Mouse (Mus musculus): ENCODE measurements around the gene Gm498. TPM values are rescaled to one million over a fixed set of nuclear protein-coding genes. Genes with fewer than 3 reads are reported as not detected.

Gene Gm498
- polyA plus RNA-seq, 1 experiment, result not detected

GRCm38 (mm10) chr7:143938647-143939046 lies 72.0 kb downstream of the Gm498 start:
- no peak for TF ChIP-seq CTCF (IDR thresholded peaks at IDR 0.05; ENCODE audit: extremely low read depth, insufficient read depth, low read length)
- H3K4me1 ChIP-seq (ENCODE audit: control insufficient read depth, insufficient read depth, low read length), result no peaks in the 10 kb centered on the region
- H3K4me3 ChIP-seq (ENCODE audit: insufficient read depth, low read length), result no peak overlapping the region
- no peak overlapping the region for H3K27ac ChIP-seq (ENCODE audit: insufficient read depth, low read length)

- TF ChIP-seq CTCF (IDR thresholded peaks at IDR 0.05; ENCODE audit: extremely low read depth, insufficient read depth, low read length) (no peak), POLR2A (IDR thresholded peaks at IDR 0.05; ENCODE audit: extremely low read depth, insufficient read depth, low read length) (no peak)
- Histone ChIP-seq H3K27ac (ENCODE audit: insufficient read depth, low read length) (no peak overlapping the region), H3K4me3 (ENCODE audit: insufficient read depth, low read length) (no peak overlapping the region)
Measured at GRCm38 (mm10) chr7:143939476-143939875, 72.8 kb downstream of the Gm498 start.

GRCm38 (mm10) chr7:143942941-143943691 lies 76.5 kb downstream of the Gm498 start:
- Histone ChIP-seq H3K4me1 (ENCODE audit: control insufficient read depth, insufficient read depth, low read length) (no peaks in the 10 kb centered on the region), H3K4me3 (ENCODE audit: insufficient read depth, low read length) (no peak overlapping the region), H3K27ac (ENCODE audit: insufficient read depth, low read length) (no peak overlapping the region)
- no peak for TF ChIP-seq CTCF (IDR thresholded peaks at IDR 0.05; ENCODE audit: extremely low read depth, insufficient read depth, low read length)
- TF ChIP-seq POLR2A (IDR thresholded peaks at IDR 0.05; ENCODE audit: extremely low read depth, insufficient read depth, low read length), result no peak

More at GRCm38 (mm10) chr7:143939476-143939875, 72.8 kb downstream of the Gm498 start:
- H3K4me1 ChIP-seq (ENCODE audit: control insufficient read depth, insufficient read depth, low read length), result no peaks in the 10 kb centered on the region

- no peak overlapping the region for H3K27ac ChIP-seq (ENCODE audit: insufficient read depth, low read length)
- TF ChIP-seq POLR2A (IDR thresholded peaks at IDR 0.05; ENCODE audit: extremely low read depth, insufficient read depth, low read length) (no peak), CTCF (IDR thresholded peaks at IDR 0.05; ENCODE audit: extremely low read depth, insufficient read depth, low read length) (no peak)
- H3K4me1 ChIP-seq (ENCODE audit: control insufficient read depth, insufficient read depth, low read length), result no peaks in the 10 kb centered on the region
- H3K4me3 ChIP-seq (ENCODE audit: insufficient read depth, low read length), result no peak overlapping the region
Measured at GRCm38 (mm10) chr7:143944421-143944980, 77.9 kb downstream of the Gm498 start.

Other genes starting within 250 kb of the Gm498 start
- gene Tnfrsf26, start 238.1 kb upstream of the Gm498 start, polyA plus RNA-seq (2012; rRNA removed), result 0.08 and 0.10 TPM in 2 replicates
- 2.0 and 2.9 TPM in 2 replicates for gene Tnfrsf22, start 217.2 kb upstream of the Gm498 start, polyA plus RNA-seq (2012; rRNA removed)
- 2.5 and 3.0 TPM in 2 replicates for gene Tnfrsf23, start 181.0 kb upstream of the Gm498 start, polyA plus RNA-seq (2012; rRNA removed)
- gene Osbpl5, start 109.9 kb upstream of the Gm498 start, polyA plus RNA-seq (2012; rRNA removed), result 37.4 and 39.1 TPM in 2 replicates
- not detected in 2 replicates for gene Mrgprg, start 99.8 kb upstream of the Gm498 start, polyA plus RNA-seq (2012; rRNA removed)
- 5.3 and 5.7 TPM in 2 replicates for gene Mrgpre, start 82.3 kb upstream of the Gm498 start, polyA plus RNA-seq (2012; rRNA removed)
- 8.8 and 10.6 TPM in 2 replicates for gene Nadsyn1, start 44.0 kb upstream of the Gm498 start, polyA plus RNA-seq (2012; rRNA removed)
- gene Dhcr7, start 43.7 kb upstream of the Gm498 start, polyA plus RNA-seq (2012; rRNA removed), result 62.6 and 64.5 TPM in 2 replicates
- gene Shank2, start 135.1 kb downstream of the Gm498 start, polyA plus RNA-seq (2012; rRNA removed), result 69.7 and 71.0 TPM in 2 replicates

Data from cortical plate, adult 2 months (tissue).